Mouse (Mus musculus) layer of hippocampus, postnatal 10 days (tissue): Measurements from ENCODE around the gene Smad5. TPM values are rescaled to one million over a fixed set of nuclear protein-coding genes. Genes with fewer than 3 reads are reported as not detected.

Source experiments
- DNase-seq, 2 experiments: peaks; one replicate each; pipeline ENCODE4 v3.0.0; 2021; ENCODE audit warnings: low spot score in 2 of 2
- total RNA-seq, 2 experiments: library from RNA; stranded (reverse); gene quantifications; 2 replicates each; pipeline ENCODE4 v1.2.3; 2021

Smad5 gene
- total RNA-seq, 2 experiments from 2014 or later = 29.0 to 32.8 TPM

- DNase-seq = no peak
Observed at GRCm38 (mm10) chr13:56752474-56753191, 49.8 kb downstream of the Smad5 start.

- no peak for DNase-seq
Observed at GRCm38 (mm10) chr13:56753192-56753951, 50.6 kb downstream of the Smad5 start, which contains the start of gene Gm45623. Gm45623 (minus strand) TSS chr13:56753827.

GRCm38 (mm10) chr13:56755871-56756270 lies 53.1 kb downstream of the Smad5 start:
- DNase-seq = peak in 1 of 2 experiments; percentile 65

- no peak for DNase-seq
Observed at GRCm38 (mm10) chr13:56757201-56757600, 54.4 kb downstream of the Smad5 start.

- DNase-seq = peak; percentile 74 to 80
Observed at GRCm38 (mm10) chr13:56758492-56758891, 55.7 kb downstream of the Smad5 start.

- no peak for DNase-seq
Observed at GRCm38 (mm10) chr13:56762446-56763229, 59.8 kb downstream of the Smad5 start.

- DNase-seq = no peak
Observed at GRCm38 (mm10) chr13:56765284-56766032, 62.6 kb downstream of the Smad5 start.

- DNase-seq = no peak
Observed at GRCm38 (mm10) chr13:56766211-56766610, 63.4 kb downstream of the Smad5 start.

- no peak for DNase-seq
Observed at GRCm38 (mm10) chr13:56769431-56769830, 66.6 kb downstream of the Smad5 start.

GRCm38 (mm10) chr13:56770136-56770578 lies 67.3 kb downstream of the Smad5 start:
- DNase-seq = no peak

GRCm38 (mm10) chr13:56770786-56771185 lies 68.0 kb downstream of the Smad5 start:
- DNase-seq = no peak

GRCm38 (mm10) chr13:56772592-56772991 lies 69.8 kb downstream of the Smad5 start:
- no peak for DNase-seq

- DNase-seq = no peak
Observed at GRCm38 (mm10) chr13:56773262-56773870, 70.6 kb downstream of the Smad5 start.

- no peak for DNase-seq
Observed at GRCm38 (mm10) chr13:56774304-56774703, 71.5 kb downstream of the Smad5 start.

- no peak for DNase-seq
Observed at GRCm38 (mm10) chr13:56780746-56781469, 78.1 kb downstream of the Smad5 start.

GRCm38 (mm10) chr13:56781697-56782096 lies 78.9 kb downstream of the Smad5 start:
- no peak for DNase-seq

GRCm38 (mm10) chr13:56782621-56783020 lies 79.8 kb downstream of the Smad5 start:
- no peak for DNase-seq

GRCm38 (mm10) chr13:56790683-56791082 lies 87.9 kb downstream of the Smad5 start:
- no peak for DNase-seq
